Mouse (Mus musculus) limb, embryonic 14.5 days (tissue): ENCODE data around the gene Pef1. TPM values are rescaled to one million over a fixed set of nuclear protein-coding genes. Genes with fewer than 3 reads are reported as not detected.
A peak's percentile ranks its signal among the peaks of the same experiment; 100 is the strongest.

Source experiments
- ATAC-seq: fragments of 200-750 bp; cut with Nextera tagmentation; 2 replicates; pipeline ENCODE4 v1.8.0; 2017; ENCODE audit warnings: low read depth, moderate number of reproducible peaks, moderate TSS enrichment; ENCODE audit not compliant: low FRiP score
- DNase-seq: peaks from one replicate; pipeline ENCODE4 v3.0.0-alpha.2; 2015; ENCODE audit warnings: low spot score
- H3K27ac ChIP-seq: fragments of 300-500 bp; sonication (generic); replicated peaks from 2 replicates; pipeline ENCODE4 v1.5.1; 2014; ENCODE audit warnings: low read depth, mild to moderate bottlenecking, low read length, moderate library complexity, mixed read lengths
- H3K27me3 ChIP-seq: fragments of 300-500 bp; sonication (generic); 2 replicates; pipeline ENCODE4 v1.6.1; 2014; ENCODE audit warnings: low read length, mixed read lengths; ENCODE audit not compliant: control insufficient read depth, insufficient read depth
- H3K36me3 ChIP-seq: fragments of 300-500 bp; sonication (generic); 2 replicates; pipeline ENCODE4 v1.6.1; 2014; ENCODE audit warnings: mild to moderate bottlenecking, low read length, moderate library complexity, mixed read lengths; ENCODE audit not compliant: control insufficient read depth, insufficient read depth
- H3K4me1 ChIP-seq: fragments of 300-500 bp; sonication (generic); 2 replicates; pipeline ENCODE4 v1.6.1; 2014; ENCODE audit warnings: antibody characterized with exemption, low read length, mixed read lengths; ENCODE audit not compliant: control insufficient read depth, insufficient read depth
- H3K4me2 ChIP-seq: fragments of 300-500 bp; sonication (generic); replicated peaks from 2 replicates; pipeline ENCODE4 v1.6.1; 2014; ENCODE audit warnings: low read depth, mild to moderate bottlenecking, low read length, moderate library complexity; ENCODE audit not compliant: severe bottlenecking
- H3K4me3 ChIP-seq: fragments of 300-500 bp; sonication (generic); replicated peaks from 2 replicates; pipeline ENCODE4 v1.5.1; 2014; ENCODE audit warnings: low read length
- H3K9ac ChIP-seq: fragments of 300-500 bp; sonication (generic); 2 replicates; pipeline ENCODE4 v1.6.1; 2014; ENCODE audit warnings: mild to moderate bottlenecking, low read depth, low read length, moderate library complexity; ENCODE audit not compliant: severe bottlenecking
- H3K9me3 ChIP-seq: fragments of 300-500 bp; sonication (generic); 2 replicates; pipeline ENCODE4 v1.6.1; 2016; ENCODE audit warnings: low read length; ENCODE audit not compliant: control insufficient read depth
- POLR2A ChIP-seq: fragments of 200-500 bp; IDR thresholded peaks from 2 replicates; pipeline ENCODE4 v1.8.0; 2012; ENCODE audit warnings: inconsistent platforms, mild to moderate bottlenecking, moderate library complexity, borderline replicate concordance; ENCODE audit not compliant: insufficient read depth, insufficient read length; ENCODE audit errors: extremely low read depth
- WGBS: fragments of 180-500 bp; shearing (Covaris S2); extraction: QIAGEN DNeasy Blood & Tissue Kit; methylation state at CpG from one replicate; pipeline ENCODE4 v1.1.7; 2014; 5-methylcytosine and 5-hydroxymethylcytosine counted together
- polyA plus RNA-seq, 2 experiments: library from polyadenylated mRNA; depleted of rRNA in 1 of 2; stranded (reverse) in 1 of 2; unstranded in 1 of 2; fragments of >200 nt; fragmentation: Nextera tagmentation in 1 of 2; extraction: Ambion mirVana in 1 of 2; gene quantifications; 2 replicates each; pipeline versions ENCODE4 v1.2.1 to v1.2.3; 2012 to 2014

Gene Pef1
- polyA plus RNA-seq, 2 experiments, result 55.8 to 74.6 TPM

- Histone ChIP-seq H3K27ac (no peak overlapping the region), H3K9me3 (no peaks in the 10 kb centered on the region), H3K36me3 (peaks cover 42% of the 10 kb centered on the region), H3K4me1 (no peaks in the 10 kb centered on the region), H3K4me3 (no peak overlapping the region), H3K27me3 (no peaks in the 10 kb centered on the region), H3K4me2 (no peak overlapping the region), H3K9ac (no peak overlapping the region)
- DNase-seq (no peak), ATAC-seq (no peak)
- no peak for TF ChIP-seq POLR2A
- 54% methylated on average over 3 of the region's 3 CpGs for WGBS
Measured at GRCm38 (mm10) chr4:130095137-130095536, 7.2 kb upstream of the Pef1 start.

GRCm38 (mm10) chr4:130101183-130101582 lies 1.2 kb upstream of the Pef1 start:
- H3K4me2 ChIP-seq, result no peak overlapping the region
- 50% methylated on average over 8 of the region's 8 CpGs for WGBS

GRCm38 (mm10) chr4:130103632-130104031 lies 1.3 kb downstream of the Pef1 start:
- Histone ChIP-seq H3K9me3 (0 out of 2 replicates have a peak, but pooled peaks cover 3% of the 10 kb centered on the region), H3K27ac (no peak overlapping the region), H3K4me3 (no peak overlapping the region), H3K4me1 (peaks cover 17% of the 10 kb centered on the region), H3K9ac (no peak overlapping the region), H3K36me3 (peaks cover 4% of the 10 kb centered on the region; the same call in 1 of the 2 replicates), H3K27me3 (no peaks in the 10 kb centered on the region), H3K4me2 (no peak overlapping the region)
- DNase-seq, result no peak
- 85% methylated on average over 12 of the region's 12 CpGs for WGBS
- no peak for TF ChIP-seq POLR2A
- no peak for ATAC-seq

More at GRCm38 (mm10) chr4:130101183-130101582, 1.2 kb upstream of the Pef1 start:
- H3K9ac ChIP-seq, result no peak overlapping the region
- peaks cover 10% of the 10 kb centered on the region; the same call in 1 of the 2 replicates for H3K4me1 ChIP-seq
- DNase-seq (no peak), ATAC-seq (0 out of 2 replicates have a peak, but pooled peaks have one; percentile 39)
- 0 out of 2 replicates have a peak, but pooled peaks cover 3% of the 10 kb centered on the region for H3K9me3 ChIP-seq
- no peak for TF ChIP-seq POLR2A
- no peak overlapping the region for H3K4me3 ChIP-seq
- peaks cover 17% of the 10 kb centered on the region for H3K36me3 ChIP-seq
- H3K27me3 ChIP-seq, result no peaks in the 10 kb centered on the region
- H3K27ac ChIP-seq, result no peak overlapping the region

GRCm38 (mm10) chr4:130104584-130104983 lies 2.2 kb downstream of the Pef1 start:
- WGBS, result 84% methylated on average over 4 of the region's 4 CpGs

GRCm38 (mm10) chr4:130107065-130107443 lies 4.7 kb downstream of the Pef1 start:
- ATAC-seq, result peak; percentile 64
- H3K4me3 ChIP-seq, result peak overlapping the region; percentile 50
- peaks cover 14% of the 10 kb centered on the region for H3K4me1 ChIP-seq
- H3K27me3 ChIP-seq, result no peaks in the 10 kb centered on the region
- H3K4me2 ChIP-seq, result peak overlapping the region; percentile 41
- WGBS, result 10% methylated on average over 14 of the region's 14 CpGs
- H3K36me3 ChIP-seq, result no peaks in the 10 kb centered on the region
- no peak for TF ChIP-seq POLR2A
- no peak for DNase-seq
- H3K9me3 ChIP-seq, result 0 out of 2 replicates have a peak, but pooled peaks cover 3% of the 10 kb centered on the region
- H3K27ac ChIP-seq, result no peak overlapping the region
- peak overlapping the region; percentile 31; the same call in 1 of the 2 replicates for H3K9ac ChIP-seq

More at GRCm38 (mm10) chr4:130104584-130104983, 2.2 kb downstream of the Pef1 start:
- Histone ChIP-seq H3K4me3 (no peak overlapping the region), H3K4me1 (peaks cover 20% of the 10 kb centered on the region), H3K27ac (no peak overlapping the region), H3K27me3 (no peaks in the 10 kb centered on the region), H3K9me3 (0 out of 2 replicates have a peak, but pooled peaks cover 3% of the 10 kb centered on the region), H3K9ac (no peak overlapping the region), H3K4me2 (no peak overlapping the region), H3K36me3 (no peaks in the 10 kb centered on the region)
- no peak for DNase-seq
- ATAC-seq, result no peak
- no peak for TF ChIP-seq POLR2A
